Mouse (Mus musculus): Measurements from ENCODE around the gene Slc25a45. TPM values are rescaled to one million over a fixed set of nuclear protein-coding genes. Genes with fewer than 3 reads are reported as not detected.
A peak's percentile ranks its signal among the peaks of the same experiment; 100 is the strongest.

Gene Slc25a45
- polyA plus RNA-seq, 1 experiment from 2014 or later, result 2.0 TPM

- peaks cover 15% of the 10 kb centered on the region for H3K4me1 ChIP-seq
- WGBS, result 75% methylated on average over 3 of the region's 3 CpGs
- no peak for ATAC-seq (ENCODE audit: low FRiP score)
Observed at GRCm38 (mm10) chr19:5928546-5928945, 50.9 kb downstream of the Slc25a45 start.

GRCm38 (mm10) chr19:5929634-5930596 lies 52.3 kb downstream of the Slc25a45 start:
- 72% methylated on average over 14 of the region's 14 CpGs for WGBS
- Histone ChIP-seq H3K27ac (no peak overlapping the region), H3K36me3 (no peaks in the 10 kb centered on the region), H3K9ac (no peak overlapping the region), H3K4me1 (peaks cover 8% of the 10 kb centered on the region; the same call in 1 of the 2 replicates), H3K9me3 (replicated peaks) (no peaks in the 10 kb centered on the region), H3K4me3 (no peak overlapping the region), H3K4me2 (replicated peaks) (no peak overlapping the region), H3K27me3 (peaks cover 13% of the 10 kb centered on the region)
- ATAC-seq (ENCODE audit: low FRiP score), result no peak

More at GRCm38 (mm10) chr19:5928546-5928945, 50.9 kb downstream of the Slc25a45 start:
- H3K9me3 ChIP-seq (replicated peaks), result no peaks in the 10 kb centered on the region
- H3K27ac ChIP-seq, result no peak overlapping the region
- peaks cover 13% of the 10 kb centered on the region for H3K27me3 ChIP-seq
- no peak overlapping the region for H3K4me2 ChIP-seq (replicated peaks)
- H3K9ac ChIP-seq, result no peak overlapping the region
- H3K4me3 ChIP-seq, result no peak overlapping the region
- no peaks in the 10 kb centered on the region for H3K36me3 ChIP-seq

- H3K4me2 ChIP-seq (replicated peaks), result no peak overlapping the region
- peaks cover 18% of the 10 kb centered on the region for H3K4me1 ChIP-seq
- no peaks in the 10 kb centered on the region for H3K36me3 ChIP-seq
- 0 out of 2 replicates have a peak overlapping the region, but pooled peaks have one; percentile 32 for H3K9ac ChIP-seq
- no peak for ATAC-seq (ENCODE audit: low FRiP score)
- no peaks in the 10 kb centered on the region for H3K27me3 ChIP-seq
- H3K27ac ChIP-seq, result no peak overlapping the region
- WGBS, result 64% methylated on average over 3 of the region's 3 CpGs
- H3K4me3 ChIP-seq, result no peak overlapping the region
- H3K9me3 ChIP-seq (replicated peaks), result no peaks in the 10 kb centered on the region
Observed at GRCm38 (mm10) chr19:5935266-5935665, 57.7 kb downstream of the Slc25a45 start.

Other genes with a start within 250 kb of the Slc25a45 start
- gene Rela, start 240.3 kb upstream of the Slc25a45 start, polyA plus RNA-seq (2016; fragmentation: Nextera tagmentation; extraction: Ambion mirVana), result 38.4 and 41.5 TPM in 2 replicates
- 22.4 and 25.4 TPM in 2 replicates for gene Sipa1, start 214.1 kb upstream of the Slc25a45 start, polyA plus RNA-seq (2016; fragmentation: Nextera tagmentation; extraction: Ambion mirVana)
- gene Map3k11, start 189.1 kb upstream of the Slc25a45 start, polyA plus RNA-seq (2016; fragmentation: Nextera tagmentation; extraction: Ambion mirVana), result 21.5 and 23.3 TPM in 2 replicates
- gene Pcnx3, start 188.9 kb upstream of the Slc25a45 start, polyA plus RNA-seq (2016; fragmentation: Nextera tagmentation; extraction: Ambion mirVana), result 34.6 and 35.0 TPM in 2 replicates
- not detected in 2 replicates for gene Kcnk7, start 173.4 kb upstream of the Slc25a45 start, polyA plus RNA-seq (2016; fragmentation: Nextera tagmentation; extraction: Ambion mirVana)
- 10.8 and 12.1 TPM in 2 replicates for gene Ehbp1l1, start 151.5 kb upstream of the Slc25a45 start, polyA plus RNA-seq (2016; fragmentation: Nextera tagmentation; extraction: Ambion mirVana)
- 174 and 177 TPM in 2 replicates for gene Fam89b, start 148.2 kb upstream of the Slc25a45 start, polyA plus RNA-seq (2016; fragmentation: Nextera tagmentation; extraction: Ambion mirVana)
- 13.8 and 16.6 TPM in 2 replicates for gene Ltbp3, start 136.9 kb upstream of the Slc25a45 start, polyA plus RNA-seq (2016; fragmentation: Nextera tagmentation; extraction: Ambion mirVana)
- gene Scyl1, start 106.4 kb upstream of the Slc25a45 start, polyA plus RNA-seq (2016; fragmentation: Nextera tagmentation; extraction: Ambion mirVana), result 71.8 and 73.7 TPM in 2 replicates
- gene Frmd8, start 2.5 kb upstream of the Slc25a45 start, polyA plus RNA-seq (2016; fragmentation: Nextera tagmentation; extraction: Ambion mirVana), result 28.7 and 29.9 TPM in 2 replicates
- 11.0 and 11.3 TPM in 2 replicates for gene Tigd3, start 16.3 kb downstream of the Slc25a45 start, polyA plus RNA-seq (2016; fragmentation: Nextera tagmentation; extraction: Ambion mirVana)
- gene Dpf2, start 35.2 kb downstream of the Slc25a45 start, polyA plus RNA-seq (2016; fragmentation: Nextera tagmentation; extraction: Ambion mirVana), result 161 and 177 TPM in 2 replicates
- gene Cdc42ep2, start 47.0 kb downstream of the Slc25a45 start, polyA plus RNA-seq (2016; fragmentation: Nextera tagmentation; extraction: Ambion mirVana), result 5.1 and 6.1 TPM in 2 replicates
- 47.4 and 49.2 TPM in 2 replicates for gene Pola2, start 86.4 kb downstream of the Slc25a45 start, polyA plus RNA-seq (2016; fragmentation: Nextera tagmentation; extraction: Ambion mirVana)
- not detected in 2 replicates for gene Slc22a20, start 108.3 kb downstream of the Slc25a45 start, polyA plus RNA-seq (2016; fragmentation: Nextera tagmentation; extraction: Ambion mirVana)
- 5.5 and 7.7 TPM in 2 replicates for gene Capn1, start 138.1 kb downstream of the Slc25a45 start, polyA plus RNA-seq (2016; fragmentation: Nextera tagmentation; extraction: Ambion mirVana)
- gene Syvn1, start 168.8 kb downstream of the Slc25a45 start, polyA plus RNA-seq (2016; fragmentation: Nextera tagmentation; extraction: Ambion mirVana), result 31.7 and 32.8 TPM in 2 replicates
- gene Mrpl49, start 180.0 kb downstream of the Slc25a45 start, polyA plus RNA-seq (2016; fragmentation: Nextera tagmentation; extraction: Ambion mirVana), result 65.1 and 67.5 TPM in 2 replicates
- 561 and 621 TPM in 2 replicates for gene Fau, start 180.0 kb downstream of the Slc25a45 start, polyA plus RNA-seq (2016; fragmentation: Nextera tagmentation; extraction: Ambion mirVana)
- gene Znhit2, start 183.4 kb downstream of the Slc25a45 start, polyA plus RNA-seq (2016; fragmentation: Nextera tagmentation; extraction: Ambion mirVana), result 33.6 and 34.4 TPM in 2 replicates
- 38.0 and 40.3 TPM in 2 replicates for gene Tm7sf2, start 190.6 kb downstream of the Slc25a45 start, polyA plus RNA-seq (2016; fragmentation: Nextera tagmentation; extraction: Ambion mirVana)
- 78.8 and 79.7 TPM in 2 replicates for gene Vps51, start 199.4 kb downstream of the Slc25a45 start, polyA plus RNA-seq (2016; fragmentation: Nextera tagmentation; extraction: Ambion mirVana)
- not detected in 2 replicates for gene Tmem262, start 202.2 kb downstream of the Slc25a45 start, polyA plus RNA-seq (2016; fragmentation: Nextera tagmentation; extraction: Ambion mirVana)
- 2.5 and 2.7 TPM in 2 replicates for gene Gm28374, start 204.4 kb downstream of the Slc25a45 start, polyA plus RNA-seq (2016; fragmentation: Nextera tagmentation; extraction: Ambion mirVana)
- gene Zfpl1, start 207.1 kb downstream of the Slc25a45 start, polyA plus RNA-seq (2016; fragmentation: Nextera tagmentation; extraction: Ambion mirVana), result 68.9 and 75.0 TPM in 2 replicates
- 24.5 and 25.4 TPM in 2 replicates for gene Cdca5, start 207.2 kb downstream of the Slc25a45 start, polyA plus RNA-seq (2016; fragmentation: Nextera tagmentation; extraction: Ambion mirVana)
- 0.35 and 0.38 TPM in 2 replicates for gene AC131692.1, start 216.6 kb downstream of the Slc25a45 start, polyA plus RNA-seq (2016; fragmentation: Nextera tagmentation; extraction: Ambion mirVana)
- 0.54 and 0.70 TPM in 2 replicates for gene Naaladl1, start 228.0 kb downstream of the Slc25a45 start, polyA plus RNA-seq (2016; fragmentation: Nextera tagmentation; extraction: Ambion mirVana)
- gene Sac3d1, start 240.8 kb downstream of the Slc25a45 start, polyA plus RNA-seq (2016; fragmentation: Nextera tagmentation; extraction: Ambion mirVana), result 47.9 and 48.3 TPM in 2 replicates

Measured in hindbrain, embryonic 12.5 days (tissue).